Mouse (Mus musculus) layer of hippocampus, postnatal 36 days (tissue): ENCODE measurements around the gene Smim7. TPM values are rescaled to one million over a fixed set of nuclear protein-coding genes. Genes with fewer than 3 reads are reported as not detected.

Experiments
- DNase-seq, 2 experiments: peaks; one replicate each; pipeline ENCODE4 v3.0.0; 2022
- total RNA-seq, 2 experiments: library from RNA; stranded (reverse); gene quantifications; 2 replicates each; pipeline ENCODE4 v1.2.3; 2021

Gene Smim7
- 100 to 1,000 TPM; 101 to 105 TPM for total RNA-seq

DNA sequence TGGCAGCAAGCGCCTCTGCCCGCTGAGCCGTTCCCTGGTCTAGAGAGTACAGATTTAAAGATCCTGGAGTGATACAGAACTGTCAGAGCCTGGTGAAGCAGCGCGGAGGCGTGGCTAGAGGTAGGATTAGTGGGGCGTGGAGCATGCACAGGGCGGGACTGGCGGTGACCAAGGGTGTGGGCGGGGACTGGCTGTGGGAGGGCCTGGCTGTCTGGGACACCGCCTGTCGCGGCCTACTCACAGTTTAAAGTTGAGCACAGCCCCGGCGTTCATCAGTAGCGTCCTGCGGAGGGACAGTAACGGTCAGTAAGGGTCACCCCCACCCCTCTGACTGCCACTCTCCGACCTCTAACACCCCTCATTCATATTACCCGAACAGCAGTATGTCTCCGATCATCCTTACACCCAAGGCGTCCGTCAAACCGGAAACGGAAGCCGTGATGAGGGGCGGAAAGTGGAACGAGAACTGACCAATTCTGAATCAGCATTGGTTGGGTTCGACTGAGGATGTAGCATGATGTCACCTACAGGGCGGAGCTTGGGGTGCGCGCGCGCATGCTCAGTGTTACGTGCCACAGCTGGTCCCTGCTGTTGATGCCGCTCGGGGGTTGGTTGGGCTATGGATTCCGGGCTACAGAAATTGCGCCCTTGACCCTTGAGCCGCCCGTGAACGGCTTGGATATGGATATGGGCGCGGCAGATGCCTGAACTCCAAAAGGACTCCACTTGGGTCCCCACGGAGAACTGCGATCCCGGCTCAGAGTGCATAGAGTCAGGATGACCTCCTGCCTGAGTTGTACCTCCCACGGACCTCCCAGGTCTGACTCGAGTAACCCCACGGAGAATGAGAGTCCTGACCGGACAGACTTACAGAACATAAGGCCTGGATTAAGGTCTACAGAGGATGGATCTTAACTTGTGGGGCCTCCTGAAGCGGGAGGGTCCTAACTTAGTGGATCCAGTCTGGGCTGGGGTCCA, at the start of gene Smim7:
Gene Smim7 (minus strand): TSS at position 456 of the 978 bp plus-strand sequence.
- DNase-seq, result peak; percentile 97

- no peak for DNase-seq
These were observed 19.3 kb upstream of the Smim7 start for GRCm38 (mm10) chr8:72590198-72590597.

- DNase-seq, result peak; percentile 65 to 74
These were observed 18.4 kb upstream of the Smim7 start for GRCm38 (mm10) chr8:72589286-72589685.

GRCm38 (mm10) chr8:72588865-72589264, 18.0 kb upstream of the Smim7 start:
- DNase-seq, result no peak

- no peak for DNase-seq
These were observed 16.9 kb upstream of the Smim7 start for GRCm38 (mm10) chr8:72587806-72588205.

DNA sequence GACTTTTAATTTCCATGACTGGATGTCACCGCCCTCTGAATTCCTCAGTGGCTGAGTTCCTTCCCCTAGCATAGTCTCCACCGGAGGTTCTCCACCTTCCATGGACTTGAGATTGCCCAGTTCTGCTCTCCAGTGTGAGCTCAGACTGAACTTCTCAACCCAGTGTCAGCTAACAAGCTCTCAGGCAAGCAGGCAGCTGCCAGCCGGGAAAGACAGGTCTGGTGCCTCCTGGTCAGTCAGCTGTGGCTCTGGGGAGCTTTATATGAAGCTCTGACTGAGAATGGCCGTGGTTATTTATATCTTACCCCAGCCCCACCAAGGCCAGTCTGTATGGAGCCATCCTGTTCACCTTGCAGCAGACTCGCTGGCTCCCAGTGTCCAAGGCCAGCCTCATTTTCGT, 13.5 kb upstream of the Smim7 start:
- no peak for DNase-seq

DNA sequence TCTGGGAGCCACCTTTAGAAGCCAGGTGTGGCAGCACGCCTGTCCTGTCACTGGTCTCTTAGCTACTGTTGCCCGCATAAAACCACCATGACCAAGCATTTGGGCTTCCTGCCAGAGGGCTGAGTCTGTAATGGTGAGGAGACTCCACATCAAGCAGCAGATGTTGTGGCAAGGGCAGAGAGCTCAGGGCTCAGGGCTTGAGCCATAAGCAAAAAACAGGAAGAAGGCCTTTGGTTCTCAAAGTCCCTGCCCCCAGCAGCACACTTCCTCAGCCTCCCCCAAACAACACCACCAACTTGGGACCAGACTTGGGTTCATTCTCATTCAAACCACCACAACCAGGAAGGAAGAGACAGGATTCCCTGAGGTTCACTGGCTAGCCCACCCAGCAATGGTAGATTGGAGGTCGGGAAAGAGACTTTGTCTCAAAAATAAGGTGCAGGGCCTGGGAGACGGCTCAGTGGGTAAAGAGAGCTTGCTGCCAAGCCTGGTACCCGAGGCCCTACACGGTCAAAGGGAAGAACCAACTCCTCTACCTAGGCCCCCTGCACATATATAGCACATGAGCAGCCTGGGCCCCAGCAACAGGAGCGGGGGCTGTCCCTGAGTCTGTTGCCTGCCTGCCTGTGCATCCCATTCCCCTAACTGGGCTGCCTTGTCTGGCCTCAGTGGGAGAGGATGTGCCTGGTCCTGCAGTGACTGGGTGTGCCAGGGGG, 12.3 kb upstream of the Smim7 start:
- DNase-seq, result no peak

GRCm38 (mm10) chr8:72579374-72579773, 8.5 kb upstream of the Smim7 start:
- no peak for DNase-seq

DNA sequence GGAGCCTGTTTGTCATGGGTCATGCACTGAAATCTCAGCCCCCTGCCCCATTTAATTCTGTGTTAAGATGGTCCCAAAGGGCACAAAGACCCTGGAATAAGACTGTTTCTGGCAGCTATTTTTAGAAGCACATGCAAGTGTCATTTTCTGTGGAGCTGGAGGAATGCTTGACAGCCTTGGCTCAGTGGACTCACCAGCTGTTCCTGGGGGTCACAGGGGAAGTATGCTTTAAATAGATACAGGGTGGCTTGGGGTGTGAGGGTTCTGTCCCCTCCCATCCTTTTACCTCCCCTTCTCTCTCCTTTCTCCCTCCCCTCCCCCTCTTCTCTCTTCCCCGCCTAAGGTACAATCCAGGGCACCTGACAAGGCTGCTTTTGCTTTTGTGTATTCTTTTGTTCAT, 7.1 kb upstream of the Smim7 start:
- no peak for DNase-seq

DNA sequence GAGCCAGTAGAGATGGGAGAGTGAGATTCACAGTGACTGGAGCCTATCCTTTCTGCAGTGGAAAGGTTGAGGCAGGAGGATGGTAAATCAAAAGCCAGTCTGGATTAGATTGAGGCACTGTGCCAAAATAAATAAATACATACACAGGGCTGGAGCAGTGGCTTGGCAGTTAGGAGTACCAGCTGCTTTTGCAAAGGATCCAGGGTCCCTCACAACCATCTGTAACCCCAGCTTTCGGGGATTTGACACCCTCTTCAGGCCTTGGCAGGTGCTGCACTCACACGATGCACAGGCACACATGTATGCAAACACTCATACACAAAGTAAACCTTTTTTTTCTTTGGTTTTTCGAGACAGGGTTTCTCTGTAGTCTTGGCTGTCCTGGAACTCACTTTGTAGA, 6.4 kb upstream of the Smim7 start:
- DNase-seq, result no peak

GRCm38 (mm10) chr8:72575915-72576314, 5.0 kb upstream of the Smim7 start:
- DNase-seq, result no peak

DNA sequence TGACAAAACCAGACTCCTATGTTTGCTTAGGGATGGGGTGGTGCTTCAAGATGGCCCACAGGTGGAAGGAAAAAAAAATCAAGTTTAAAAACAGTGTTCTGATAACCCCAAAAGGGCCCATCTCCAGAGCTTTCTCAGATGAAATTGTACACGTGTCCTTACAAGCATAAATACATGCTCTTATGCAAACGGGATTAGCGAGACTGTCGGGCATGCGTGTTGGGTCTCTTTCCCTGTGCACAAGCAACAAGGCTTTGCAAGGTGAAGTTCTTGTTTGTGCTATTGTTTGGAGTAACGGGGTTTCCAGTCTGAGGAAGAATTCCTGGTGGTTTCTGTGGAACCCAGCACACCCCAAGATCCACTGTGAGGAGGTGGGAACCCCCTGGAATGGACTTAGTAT, 2.6 kb upstream of the Smim7 start:
- no peak for DNase-seq

DNA sequence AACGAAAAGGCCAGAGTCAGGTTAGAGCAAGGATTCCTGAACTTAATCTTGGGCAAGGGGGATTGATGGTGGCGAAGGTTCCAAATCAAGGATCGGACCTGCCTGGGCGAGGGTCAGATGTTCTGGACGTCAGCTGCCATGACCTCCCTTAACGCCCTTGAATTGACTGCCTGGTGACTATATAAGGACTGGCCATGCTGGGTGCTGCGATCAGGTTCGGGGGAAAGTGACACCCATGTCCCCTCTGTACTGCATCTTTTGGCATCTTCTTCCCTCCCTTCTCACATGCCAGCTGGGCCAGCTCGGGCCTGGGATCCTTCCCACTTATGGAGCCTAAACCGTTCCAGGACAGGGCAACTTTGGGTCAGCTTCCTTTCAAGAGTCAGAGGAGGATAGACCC, 1.6 kb upstream of the Smim7 start:
- no peak for DNase-seq

GRCm38 (mm10) chr8:72571611-72572473, 954 bp upstream of the Smim7 start, which contains the start of gene Tmem38a:
TSS of gene Tmem38a (plus strand) at chr8:72572055.
- DNase-seq, result peak; percentile 81 to 85

DNA sequence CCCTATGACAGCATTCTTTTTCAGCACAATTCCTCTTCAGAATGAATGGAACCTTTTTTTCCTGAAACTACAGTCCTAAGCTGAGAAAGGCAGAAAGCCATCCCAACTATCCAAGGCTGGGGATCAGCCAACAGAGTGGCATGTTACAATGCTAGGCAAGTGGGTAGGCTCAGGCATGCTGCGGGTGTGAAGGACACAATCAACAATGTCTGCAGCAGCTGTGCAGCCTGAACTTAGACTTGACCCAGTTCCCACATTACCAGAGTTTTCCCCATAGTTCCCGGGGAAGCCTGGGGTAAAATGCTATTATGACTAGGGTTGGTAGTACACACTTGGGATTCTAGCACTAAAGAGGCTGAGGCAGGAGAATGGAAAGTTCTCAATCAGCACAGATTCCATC, 4.9 kb downstream of the Smim7 start:
- DNase-seq, result no peak

DNA sequence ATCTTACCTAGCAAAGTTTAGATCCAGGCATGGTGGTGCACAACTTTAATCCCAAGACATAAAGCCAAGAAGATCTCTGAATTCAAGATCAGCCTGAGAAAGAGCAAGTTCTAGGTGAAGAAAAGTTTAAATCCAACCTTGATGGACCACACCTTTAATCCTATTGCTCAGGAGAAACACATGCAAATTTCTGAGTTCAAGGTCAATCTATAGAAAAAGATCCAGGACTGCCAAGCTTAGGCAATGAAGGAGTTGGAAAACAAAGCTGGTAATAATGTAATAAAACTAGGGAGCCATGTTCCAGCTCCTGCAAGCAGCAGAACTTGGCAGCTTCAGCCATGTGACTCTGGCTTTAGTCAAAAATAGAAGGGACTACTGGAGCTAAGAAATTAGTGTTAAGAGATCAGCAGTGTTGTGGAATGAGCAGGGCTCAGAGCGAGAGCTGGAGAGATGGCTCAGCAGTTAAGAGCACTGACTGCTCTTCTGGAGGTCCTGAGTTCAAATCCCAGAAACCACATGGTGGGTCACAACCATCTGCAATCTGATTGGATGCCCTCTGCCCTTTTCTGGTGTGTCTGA, 9.7 kb downstream of the Smim7 start:
- DNase-seq, result no peak

DNA sequence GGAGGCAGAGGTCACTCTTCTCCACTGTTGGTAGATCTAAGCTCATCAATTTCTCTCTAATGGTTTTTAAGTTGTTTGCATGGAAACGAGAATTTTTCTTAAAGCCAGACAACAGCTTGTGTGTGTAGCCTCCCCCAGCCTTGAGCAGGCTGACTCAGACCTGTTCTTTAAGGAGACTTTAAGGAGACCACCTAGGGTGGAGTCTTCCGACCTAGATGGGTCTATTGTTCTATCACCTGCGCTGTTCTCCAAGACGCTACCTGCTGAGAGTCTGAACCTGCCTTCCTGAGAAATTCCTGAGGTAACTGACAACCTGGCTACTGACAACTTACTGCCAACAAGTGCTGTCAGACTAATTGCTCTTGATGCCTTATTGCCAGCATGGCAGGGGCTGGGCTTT, 15.1 kb downstream of the Smim7 start:
- DNase-seq, result no peak

- DNase-seq, result no peak
These were observed 21.5 kb downstream of the Smim7 start for GRCm38 (mm10) chr8:72549314-72549892.

- DNase-seq, result no peak
These were observed 22.1 kb downstream of the Smim7 start for GRCm38 (mm10) chr8:72548644-72549313.

- peak; percentile 98 for DNase-seq
These were observed 22.9 kb downstream of the Smim7 start, which contains the start of gene Med26 for GRCm38 (mm10) chr8:72547802-72548643. TSS of gene Med26 (minus strand) at chr8:72548270.
